Mouse (Mus musculus): ENCODE data around the gene Gas2l2.
A peak's percentile ranks its signal among the peaks of the same experiment; 100 is the strongest.

Gene Gas2l2

DNA sequence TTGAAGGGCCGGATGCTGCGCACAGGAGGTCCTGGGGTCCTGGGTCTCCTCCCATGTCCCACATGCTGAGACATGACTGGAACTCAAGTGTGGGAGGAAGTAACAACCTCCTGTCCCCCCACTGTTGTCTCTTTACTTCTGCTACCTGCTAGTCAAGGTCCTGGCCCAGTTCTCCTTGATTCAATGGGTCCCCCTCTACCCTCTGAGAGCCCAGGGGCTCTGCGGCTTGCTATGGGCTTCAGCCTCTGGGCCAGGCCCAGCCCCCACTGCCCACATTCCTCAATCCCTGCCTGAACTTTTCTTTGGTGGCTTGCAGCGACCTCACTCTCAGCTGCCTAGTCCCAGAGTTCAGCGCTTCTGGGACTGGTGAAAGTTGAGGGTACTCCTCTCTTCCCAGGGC, at the start of gene Gas2l2:
TSS of gene Gas2l2 (minus strand) at position 101 of the 400 bp plus-strand sequence.
- DNase-seq (ENCODE audit: low read depth, low spot score), result no peak

DNA sequence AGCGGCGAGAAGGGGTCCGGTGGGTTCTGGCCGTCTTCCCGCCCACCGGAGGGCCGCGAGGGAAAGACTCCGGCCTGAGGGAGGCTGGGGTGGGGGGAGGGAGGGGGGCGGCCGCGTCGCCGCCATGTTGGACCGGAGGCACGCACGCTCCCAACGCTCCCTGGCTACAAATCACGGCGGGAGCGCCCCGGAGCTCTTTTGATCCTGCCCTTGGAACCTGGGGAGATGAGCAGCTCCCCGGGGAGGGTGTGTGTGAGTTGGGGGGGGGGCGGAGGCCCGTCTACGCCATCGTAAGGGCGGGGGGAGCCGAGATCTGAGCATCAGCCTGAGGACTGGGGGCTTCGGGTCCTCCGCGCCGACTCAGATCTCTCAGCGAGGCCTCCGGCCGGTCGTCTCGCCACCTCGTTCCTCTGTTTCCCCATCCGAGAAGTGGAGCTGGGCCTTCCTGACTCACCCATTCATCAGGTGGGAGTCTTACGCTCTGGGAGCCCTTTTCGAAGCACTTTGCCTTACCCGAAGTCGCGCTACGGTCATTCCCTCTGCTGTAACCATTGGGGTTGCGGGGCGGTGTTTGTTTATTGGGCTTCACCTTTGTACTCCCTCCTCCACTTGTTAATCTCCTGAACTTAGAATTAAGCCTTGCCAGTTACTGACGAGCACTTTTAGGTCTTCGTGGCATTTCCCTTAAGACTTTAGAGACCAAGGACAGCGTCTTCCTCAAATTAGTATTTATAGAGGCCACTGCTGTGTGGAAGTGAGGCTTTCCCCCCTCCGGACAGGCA, 44.2 kb upstream of the Gas2l2 start:
- no peak for DNase-seq (ENCODE audit: low read depth, low spot score)

DNA sequence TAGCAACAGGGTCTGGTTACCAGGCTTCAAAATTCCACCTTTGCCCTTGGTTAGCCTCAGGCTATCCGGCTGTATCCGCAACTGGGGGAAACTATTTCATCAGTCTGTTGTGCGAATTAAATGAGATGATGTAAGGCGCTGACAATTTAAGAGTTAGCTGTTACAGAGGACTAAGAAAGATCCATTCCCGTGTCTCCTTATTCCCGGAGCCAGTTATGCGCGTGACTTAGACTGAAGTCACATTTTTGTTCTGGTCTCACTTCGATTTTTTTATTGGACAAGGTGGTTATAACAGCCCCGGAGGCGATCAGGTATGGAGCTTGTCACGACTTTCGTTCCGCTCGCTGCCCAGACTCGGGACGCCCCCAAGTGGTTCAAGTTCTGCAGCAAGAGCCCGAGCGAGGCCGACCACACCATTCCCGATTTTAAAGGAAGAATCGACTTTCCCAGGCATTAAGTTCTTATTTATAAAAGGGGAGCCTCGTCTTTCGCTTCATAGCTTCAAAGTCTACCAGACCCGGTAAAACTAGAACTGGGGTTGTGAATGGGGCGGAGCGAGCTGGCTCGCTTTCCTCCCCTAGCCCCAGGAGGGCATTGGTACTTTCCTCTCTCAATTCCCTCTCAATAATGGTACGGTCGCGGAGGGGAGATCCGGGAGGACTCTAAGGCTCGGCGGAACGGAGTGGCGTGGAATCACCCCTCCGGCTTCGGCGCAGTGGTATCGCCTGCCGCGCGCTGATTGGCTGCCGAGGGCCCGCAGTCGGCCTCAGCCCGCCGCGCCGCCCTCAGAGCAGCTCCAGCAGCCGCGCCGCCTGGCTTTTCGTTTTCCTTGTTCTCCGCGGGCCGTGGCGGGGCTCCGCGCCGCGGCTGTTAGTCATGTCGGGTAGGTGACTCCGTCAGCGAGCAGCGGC, 43.3 kb upstream of the Gas2l2 start, which contains the start of gene Taf15:
TSS of gene Taf15 (plus strand) at position 763 of the 911 bp plus-strand sequence.
- peak; percentile 100 for DNase-seq (ENCODE audit: low read depth, low spot score)

DNA sequence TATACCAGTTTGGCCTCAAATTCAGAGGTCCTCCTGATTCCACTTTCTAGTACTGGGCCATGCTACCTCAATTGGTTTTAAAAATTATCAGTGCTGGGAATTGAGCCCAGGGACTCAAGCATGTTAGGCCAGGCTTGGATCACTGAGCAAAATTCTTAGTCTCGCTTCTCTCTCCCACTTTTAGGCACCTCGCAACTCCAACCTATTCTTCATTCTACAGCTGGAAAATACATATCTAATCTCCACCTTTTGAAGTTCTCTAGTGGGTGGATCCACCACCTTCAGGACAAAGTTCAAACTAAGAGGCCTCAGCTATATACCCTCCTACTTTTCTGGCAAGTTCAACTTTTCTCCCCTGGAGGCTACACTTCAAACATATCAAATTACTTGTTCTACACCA, 42.5 kb upstream of the Gas2l2 start:
- peak; percentile 13 for DNase-seq (ENCODE audit: low read depth, low spot score)

DNA sequence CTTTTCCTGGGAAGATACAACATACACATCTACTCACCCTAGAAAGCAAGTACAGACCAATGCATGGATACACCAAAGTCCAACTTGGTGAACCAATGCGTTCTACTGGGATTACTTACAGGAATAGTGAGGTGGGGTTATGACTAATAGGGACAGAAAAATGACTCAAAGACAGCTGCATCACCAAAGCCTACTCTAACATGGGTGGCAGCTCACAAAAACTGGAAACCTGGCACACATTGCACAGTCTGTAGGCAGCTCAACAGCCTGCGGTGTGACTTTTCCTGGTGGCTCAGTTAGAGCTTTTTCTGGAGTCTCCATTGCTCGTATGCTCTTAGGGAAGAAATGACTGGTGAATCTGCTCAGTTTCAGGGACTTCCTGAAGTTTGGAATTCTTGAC, 39.5 kb upstream of the Gas2l2 start:
- DNase-seq (ENCODE audit: low read depth, low spot score), result no peak

DNA sequence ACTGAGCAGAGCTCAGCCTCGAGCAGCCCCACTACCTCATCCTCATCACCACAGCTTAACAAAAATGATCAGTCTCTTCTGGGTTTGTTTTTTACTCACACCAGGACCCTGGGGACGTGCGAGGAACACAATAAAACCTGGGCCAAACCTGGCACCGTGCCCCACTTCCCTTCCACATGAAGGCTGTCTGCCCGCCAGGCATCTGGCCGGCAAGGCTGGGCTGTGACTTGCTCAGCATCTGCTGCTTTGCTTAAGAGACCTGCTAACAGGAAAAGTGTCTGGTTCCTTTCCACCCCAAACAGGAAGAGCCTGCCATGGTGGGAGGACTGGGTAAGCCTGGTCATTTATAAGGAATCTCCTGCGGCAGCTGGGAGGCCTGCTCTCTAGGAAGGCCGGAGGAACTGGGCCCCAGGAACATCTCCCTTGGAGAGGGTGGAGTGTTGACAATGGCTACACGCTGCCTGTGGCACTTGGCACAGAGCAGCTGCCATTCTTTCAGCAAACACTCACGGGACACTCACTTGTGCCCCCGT, 37.9 kb upstream of the Gas2l2 start:
- no peak for DNase-seq (ENCODE audit: low read depth, low spot score)

DNA sequence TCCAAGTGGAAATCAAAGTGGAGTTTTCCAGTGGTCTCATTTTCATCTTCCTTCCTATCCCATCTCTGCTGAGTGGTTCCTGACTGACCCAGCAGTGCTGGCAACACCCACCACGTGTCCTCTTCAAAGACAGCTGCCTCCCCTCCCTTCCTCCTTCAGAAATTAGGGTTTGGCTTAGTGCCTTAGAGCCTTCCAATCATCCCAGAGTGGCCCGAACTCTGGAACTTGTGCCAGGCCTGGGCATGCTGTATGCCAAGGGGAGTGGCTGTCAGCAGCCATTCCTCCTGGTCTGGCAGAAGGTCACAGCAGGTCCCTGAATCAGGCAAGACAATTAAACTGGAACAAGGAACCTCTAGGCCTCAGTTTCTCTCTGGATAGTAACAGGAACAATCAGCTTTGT, 36.7 kb upstream of the Gas2l2 start:
- DNase-seq (ENCODE audit: low read depth, low spot score), result no peak

DNA sequence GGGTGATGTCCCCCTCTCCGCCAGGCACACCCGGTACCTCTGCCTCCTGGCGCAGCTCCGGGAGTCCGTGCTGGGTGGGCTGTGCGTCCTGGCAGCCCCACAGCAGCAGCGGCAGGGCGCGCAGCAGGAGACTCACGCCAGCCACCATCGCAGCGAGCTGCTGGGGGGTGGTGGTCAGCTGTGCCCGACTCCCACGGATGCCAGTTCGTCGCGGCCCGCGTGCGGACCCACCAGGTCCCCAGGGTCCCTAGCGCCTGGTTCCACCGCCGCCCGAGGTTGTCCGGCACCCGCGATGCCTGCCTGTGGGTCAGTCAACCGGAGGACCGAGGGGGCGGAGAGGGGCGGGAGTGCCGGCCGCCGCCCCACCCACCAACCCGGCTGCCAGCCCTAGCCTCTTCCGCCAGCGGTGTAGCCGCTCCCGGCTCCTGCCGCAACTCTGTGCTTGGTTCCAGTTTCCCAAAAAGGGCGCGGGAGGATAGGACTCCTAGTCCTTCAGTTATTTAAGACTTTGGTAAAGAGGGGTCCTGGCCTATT, 33.5 kb upstream of the Gas2l2 start, which contains the start of gene Mmp28:
TSS of gene Mmp28 (minus strand) at position 361 of the 534 bp plus-strand sequence.
- DNase-seq (ENCODE audit: low read depth, low spot score), result peak; percentile 9

DNA sequence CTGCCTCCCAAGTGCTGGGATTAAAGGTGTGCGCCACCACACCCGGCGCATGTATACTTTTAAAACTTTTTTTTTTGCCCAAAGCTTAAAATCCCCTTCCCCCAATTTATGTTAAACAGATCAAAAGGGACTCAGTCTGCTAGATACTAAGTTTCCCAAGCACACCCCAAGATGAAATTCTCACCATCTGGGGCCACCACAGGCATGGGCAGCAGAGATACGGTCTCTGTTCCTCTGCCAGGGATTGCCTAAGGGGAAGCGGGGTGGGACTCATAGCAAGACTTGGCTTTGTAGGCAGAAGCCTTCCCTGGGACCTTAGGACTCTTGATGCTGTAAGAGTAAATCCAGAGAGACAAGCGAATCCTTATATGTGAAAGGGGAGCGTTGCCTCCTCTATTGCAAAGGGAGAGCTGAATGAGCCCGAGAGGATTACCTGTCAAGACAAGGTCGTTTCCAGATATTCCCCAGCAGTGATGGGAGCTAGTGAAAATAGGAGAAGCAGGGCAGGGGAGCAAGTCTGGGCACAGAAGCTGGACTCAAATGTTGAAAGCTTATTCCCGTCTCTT, 32.3 kb upstream of the Gas2l2 start:
- DNase-seq (ENCODE audit: low read depth, low spot score), result no peak

DNA sequence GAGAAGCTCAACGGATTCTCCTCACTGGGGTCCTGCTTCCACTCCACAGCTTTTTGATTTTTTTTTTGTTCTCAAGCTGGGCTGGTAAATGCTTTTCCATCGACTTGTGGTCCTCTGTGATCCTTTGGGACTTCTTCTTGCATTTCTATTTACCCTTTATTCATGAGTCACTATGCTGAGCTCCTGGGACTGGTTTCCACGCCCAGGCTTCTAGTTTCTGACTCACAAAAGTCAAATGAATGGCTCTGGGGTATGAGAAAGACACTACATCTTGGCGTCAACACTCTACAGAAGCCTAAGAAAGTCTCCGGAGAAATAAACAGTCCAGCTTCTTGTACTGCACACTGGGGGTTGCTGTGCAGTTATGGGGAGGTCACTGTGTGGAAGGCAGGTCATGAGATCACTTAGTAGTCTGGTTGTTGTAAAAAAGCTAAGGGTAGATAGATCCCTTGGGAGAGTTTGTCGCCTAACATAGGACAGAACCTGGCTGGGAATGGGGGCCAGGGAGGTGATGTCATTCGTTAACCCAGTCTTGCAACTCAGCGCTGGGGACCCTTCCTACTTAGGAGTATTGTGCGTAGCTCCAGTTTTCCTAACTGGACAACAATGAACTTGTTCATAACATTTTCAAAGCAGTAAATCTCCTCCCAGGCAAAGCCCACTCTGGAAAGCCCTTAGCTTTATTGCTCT, 28.8 kb upstream of the Gas2l2 start:
- DNase-seq (ENCODE audit: low read depth, low spot score), result no peak

DNA sequence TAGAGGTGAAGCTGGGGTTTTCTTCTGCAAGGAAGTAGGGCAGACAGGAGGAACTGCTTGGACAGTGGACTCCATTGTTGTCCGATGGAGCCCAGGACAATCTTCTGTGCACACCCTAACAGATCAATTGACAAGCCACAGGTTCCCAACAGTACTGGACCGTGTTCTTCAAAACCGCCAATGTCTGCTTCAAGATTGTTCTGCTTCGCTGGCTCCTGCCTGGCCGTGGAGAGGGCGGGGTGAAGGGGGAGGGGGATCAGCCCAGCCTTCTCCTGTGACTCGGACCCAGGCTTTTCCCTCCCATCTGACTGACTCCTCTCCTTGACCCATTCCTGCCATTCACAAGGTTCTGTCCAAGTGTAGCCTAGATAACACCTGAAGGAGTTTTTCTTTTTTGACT, 28.0 kb upstream of the Gas2l2 start:
- no peak for DNase-seq (ENCODE audit: low read depth, low spot score)

DNA sequence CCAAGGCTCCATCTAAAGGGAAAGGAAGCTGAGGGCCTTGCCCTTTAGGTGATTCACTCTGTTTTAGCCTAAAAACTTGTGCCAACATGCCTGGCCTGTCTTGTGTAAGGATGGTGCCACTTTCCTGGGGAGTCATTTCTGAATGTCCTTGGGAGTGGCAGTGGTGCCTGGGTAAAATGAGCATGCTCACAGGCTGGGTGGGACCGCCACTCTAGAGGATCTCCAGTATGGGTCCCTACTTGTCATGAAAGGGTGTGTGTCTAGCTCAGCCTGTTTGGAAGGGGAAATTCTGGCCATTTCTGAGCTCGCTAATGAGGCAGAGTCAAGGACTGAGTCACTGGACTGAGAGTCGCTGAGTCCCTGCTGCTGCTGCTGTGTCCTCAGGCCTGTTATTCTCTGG, 26.4 kb upstream of the Gas2l2 start:
- DNase-seq (ENCODE audit: low read depth, low spot score), result no peak

DNA sequence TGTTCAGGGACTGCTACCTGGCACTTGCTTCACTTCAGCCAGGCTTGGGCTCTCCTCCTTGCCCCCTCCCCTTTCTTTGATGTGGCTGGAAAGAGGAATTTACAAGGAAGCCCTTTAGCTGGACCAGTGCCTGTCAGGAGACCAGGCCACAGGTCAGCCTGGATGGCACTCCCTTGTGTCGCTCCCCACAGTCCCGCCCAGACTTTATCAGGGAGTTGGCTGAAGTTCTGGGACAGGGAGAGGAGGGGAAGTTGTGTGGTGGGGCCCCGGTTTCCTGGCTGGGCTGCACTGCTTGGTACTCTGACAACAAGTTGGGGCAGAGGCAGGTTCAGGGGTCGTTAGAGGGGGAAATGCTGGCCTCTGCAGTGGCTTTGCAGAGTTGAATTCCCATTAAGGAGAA, 25.3 kb upstream of the Gas2l2 start:
- DNase-seq (ENCODE audit: low read depth, low spot score), result no peak

DNA sequence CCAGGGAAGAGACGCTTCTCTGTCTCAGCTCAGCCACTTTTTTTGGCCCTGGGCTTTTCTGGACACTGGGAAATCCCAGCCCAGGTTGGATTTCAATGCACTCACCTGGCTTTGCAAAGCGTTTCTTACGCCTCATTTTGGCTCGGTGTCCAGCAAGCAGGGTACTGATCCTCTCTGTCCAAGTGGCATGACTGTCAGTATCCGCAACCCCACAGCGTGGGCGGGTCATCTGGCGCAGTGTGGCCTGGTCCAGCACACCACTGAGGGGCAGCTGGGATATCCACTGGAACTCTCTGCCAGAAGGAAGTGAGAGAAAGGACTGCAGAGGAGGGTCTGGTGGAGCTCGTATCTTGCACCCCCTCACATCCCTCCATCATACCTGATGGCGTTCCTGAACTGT, 22.0 kb upstream of the Gas2l2 start:
- no peak for DNase-seq (ENCODE audit: low read depth, low spot score)

DNA sequence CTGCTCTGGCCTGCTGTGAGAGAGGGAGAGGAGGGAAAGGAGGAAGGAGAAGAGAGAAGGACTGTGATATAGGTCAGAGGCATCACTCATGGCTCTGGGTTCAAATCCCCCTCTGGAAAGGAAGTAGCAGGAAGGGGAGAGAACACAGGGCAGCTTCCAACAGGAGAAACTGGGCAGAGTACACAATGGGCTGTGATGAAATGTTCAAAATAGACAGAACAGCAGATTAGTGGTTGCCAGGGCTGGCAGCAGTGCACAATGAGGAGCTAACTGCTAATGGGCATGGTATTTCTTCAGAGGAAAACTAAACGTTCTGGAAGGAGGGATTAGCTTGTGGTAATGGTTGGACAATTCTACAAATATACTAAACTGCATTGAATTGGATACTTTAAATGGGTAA, 21.3 kb upstream of the Gas2l2 start:
- no peak for DNase-seq (ENCODE audit: low read depth, low spot score)

DNA sequence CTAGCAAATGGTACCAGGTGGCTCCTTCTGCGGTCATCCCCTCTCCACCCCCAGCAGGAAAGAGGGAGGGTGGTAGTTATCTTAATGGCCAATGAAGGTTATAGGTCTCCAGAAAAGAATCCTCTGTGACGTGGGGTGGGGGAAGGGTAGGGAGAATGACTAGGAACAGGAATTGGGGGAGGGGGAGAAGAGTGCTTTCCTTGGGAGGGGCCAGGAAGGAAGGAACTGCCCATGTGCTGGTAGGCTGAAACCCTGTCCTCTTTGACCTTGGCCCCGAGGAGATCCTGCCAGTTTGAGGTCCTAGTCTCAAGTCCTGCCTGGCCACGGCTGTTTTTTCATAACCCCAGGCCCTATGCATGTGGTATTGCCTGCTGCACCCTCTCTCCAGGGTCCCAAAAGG, 20.0 kb upstream of the Gas2l2 start:
- DNase-seq (ENCODE audit: low read depth, low spot score), result no peak

DNA sequence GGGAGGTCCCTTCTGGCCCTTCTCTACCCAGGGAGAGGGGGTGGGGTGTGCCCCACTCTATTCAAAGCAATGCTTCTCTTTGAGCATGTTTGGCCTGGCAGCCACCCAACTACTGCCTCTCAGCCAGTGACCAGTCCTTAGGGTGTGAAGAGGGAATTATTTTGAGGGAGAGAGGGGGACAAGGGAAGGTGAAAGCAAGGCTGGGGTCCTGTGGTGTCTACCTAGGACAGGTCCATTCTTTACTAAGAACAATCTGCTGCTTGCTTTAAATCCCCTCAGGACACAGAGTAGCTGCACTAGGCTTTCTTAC, 19.6 kb upstream of the Gas2l2 start:
- no peak for DNase-seq (ENCODE audit: low read depth, low spot score)

DNA sequence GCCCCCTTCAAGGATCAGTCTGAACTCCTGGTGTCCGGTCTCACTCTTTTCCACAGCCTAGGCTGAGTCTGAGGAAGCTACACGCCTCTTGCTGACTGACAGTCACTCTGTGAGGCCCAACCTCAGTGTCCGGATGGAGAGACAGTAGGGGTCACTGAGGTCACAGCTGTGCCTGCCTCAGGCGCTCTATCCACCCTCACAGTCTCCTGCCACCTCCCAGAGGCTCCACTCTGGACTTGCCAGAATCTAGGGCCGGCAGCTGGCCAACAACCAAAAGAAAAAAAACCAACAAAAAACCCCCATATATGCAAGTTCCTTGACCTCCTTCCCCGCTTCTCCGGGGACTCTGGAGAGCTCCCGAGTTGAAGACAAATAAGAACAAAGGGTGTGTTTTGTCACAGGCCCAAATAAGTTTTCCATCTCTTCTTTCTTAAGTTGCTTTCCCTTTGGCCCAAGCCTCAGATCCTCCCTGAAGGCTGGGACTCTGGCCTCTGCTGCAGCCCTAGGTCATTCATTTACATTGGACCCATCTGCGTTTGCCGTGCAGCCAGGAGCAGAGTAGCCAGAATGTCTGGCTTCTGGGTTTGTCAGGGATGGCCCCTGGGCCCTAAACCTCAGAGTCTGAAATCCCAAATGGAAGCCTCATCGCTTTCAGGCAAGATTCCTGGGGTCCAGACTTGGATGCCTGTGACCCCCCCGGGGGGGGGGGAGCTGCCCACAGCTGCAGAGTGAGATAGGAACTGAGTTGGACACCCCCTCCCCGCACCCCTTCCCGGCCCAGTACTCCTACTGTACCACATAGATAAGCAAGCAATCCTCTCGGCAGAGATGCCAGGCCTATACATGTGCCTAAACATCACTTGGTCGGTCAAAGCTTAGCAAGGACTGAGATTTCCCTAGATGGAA, 19.0 kb upstream of the Gas2l2 start:
- DNase-seq (ENCODE audit: low read depth, low spot score), result no peak

DNA sequence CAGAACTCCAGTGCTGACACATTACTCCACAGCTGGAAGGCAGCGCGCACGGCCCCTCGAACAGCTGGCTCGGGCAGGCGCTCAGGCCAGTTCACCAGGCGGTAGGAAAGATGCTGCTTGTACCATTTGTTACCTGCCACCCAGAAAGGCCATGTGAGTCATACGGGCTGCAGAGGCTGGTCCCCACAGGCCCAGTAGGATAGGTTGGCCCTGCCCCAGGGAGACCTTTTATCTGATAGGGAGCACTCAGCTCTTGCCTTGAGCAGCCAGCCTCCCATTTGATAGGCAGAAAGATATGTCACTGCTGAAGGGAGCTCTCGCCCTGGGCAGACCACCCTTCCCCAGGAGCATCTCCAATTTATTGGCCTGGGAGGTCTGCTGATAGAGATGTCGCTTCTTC, 18.4 kb upstream of the Gas2l2 start:
- no peak for DNase-seq (ENCODE audit: low read depth, low spot score)

DNA sequence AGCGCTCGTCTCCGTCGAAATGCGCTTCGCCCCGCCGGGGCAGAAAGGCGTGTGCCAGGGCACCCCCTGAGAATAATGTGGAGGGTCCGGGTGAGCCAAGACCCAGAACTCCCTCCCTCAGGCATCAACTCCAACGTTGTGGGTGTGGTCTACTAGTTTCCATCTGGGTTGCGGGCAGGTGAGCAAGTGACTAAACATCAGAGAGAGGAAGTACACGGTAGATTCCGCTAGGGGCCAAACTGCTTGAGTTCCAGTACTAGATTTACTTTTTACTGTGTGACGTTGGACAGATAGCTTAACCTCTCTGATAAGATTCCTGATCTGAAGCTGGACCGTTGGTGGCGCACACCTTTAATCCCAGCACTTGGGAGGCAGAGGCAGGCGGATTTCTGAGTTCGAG, 15.7 kb upstream of the Gas2l2 start:
- DNase-seq (ENCODE audit: low read depth, low spot score), result peak; percentile 61
